Mouse (Mus musculus): Measurements from ENCODE around the gene Mmrn1.

- TF ChIP-seq CTCF (IDR thresholded peaks at IDR 0.05; ENCODE audit: extremely low read depth, insufficient read depth, insufficient read length, insufficient replicate concordance): no peak
- TF ChIP-seq POLR2A (IDR thresholded peaks at IDR 0.05; ENCODE audit: low read depth, low read length): no peak
Observed at GRCm38 (mm10) chr6:60944178-60944577, 19.4 kb downstream of the Mmrn1 start.

Measured in spleen, adult 2 months (tissue).